Mouse (Mus musculus) heart, adult 8-10 months (tissue): Measurements from ENCODE around the gene Shisa3. TPM values are rescaled to one million over a fixed set of nuclear protein-coding genes. Genes with fewer than 3 reads are reported as not detected.

Experiments used
- DNase-seq: peaks from one replicate; pipeline ENCODE4 v3.0.0; 2022; ENCODE audit warnings: low spot score
- total RNA-seq, 4 experiments: library from RNA; stranded (reverse); gene quantifications; 2 replicates each; pipeline ENCODE4 v1.2.4; 2022

Gene Shisa3
- 1 to 10 TPM; 1.4 to 1.9 (median 1.6) TPM for total RNA-seq

DNA sequence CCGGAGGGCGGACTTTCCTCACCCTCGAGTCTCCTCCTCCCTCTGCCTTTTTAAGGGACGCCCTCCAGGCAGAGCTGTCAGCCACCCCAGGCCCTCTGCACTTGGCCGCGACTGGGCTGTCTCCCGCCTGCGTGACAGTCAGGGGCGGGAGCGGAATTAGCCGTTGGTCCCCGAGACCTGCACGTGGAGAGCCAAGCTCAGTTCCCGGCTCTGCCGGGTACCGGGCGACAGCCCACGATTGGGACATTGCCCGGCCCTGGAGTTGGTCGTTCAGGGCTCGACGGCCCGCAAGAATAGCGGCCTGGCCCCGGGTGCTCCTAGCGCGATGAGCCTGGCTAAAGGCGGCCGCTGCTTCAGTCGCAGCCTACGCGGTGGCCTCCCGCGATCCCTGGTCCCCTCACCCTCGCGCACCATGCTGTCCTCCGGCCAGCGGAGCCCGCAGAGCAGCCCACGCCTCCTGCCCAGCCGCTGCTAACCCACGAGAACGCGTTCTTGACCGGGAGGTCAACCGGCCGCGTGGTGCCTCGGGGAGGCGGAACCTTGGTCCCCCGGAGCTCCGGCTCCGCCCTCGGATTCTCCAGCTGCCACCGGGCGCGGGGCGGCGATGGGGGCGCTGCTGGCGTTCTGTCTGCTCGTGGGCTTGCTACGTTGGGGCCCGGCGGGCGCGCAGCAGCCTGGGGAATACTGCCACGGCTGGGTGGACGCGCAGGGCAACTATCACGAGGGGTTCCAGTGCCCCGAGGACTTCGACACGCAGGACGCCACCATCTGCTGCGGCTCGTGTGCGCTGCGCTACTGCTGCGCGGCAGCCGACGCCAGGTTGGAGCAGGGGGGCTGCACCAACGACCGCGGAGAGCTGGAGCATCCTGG lies at the start of gene Shisa3:
Gene Shisa3, plus strand, starts transcription at position 79 of the 870 bp plus-strand sequence.
- DNase-seq, result no peak

DNA sequence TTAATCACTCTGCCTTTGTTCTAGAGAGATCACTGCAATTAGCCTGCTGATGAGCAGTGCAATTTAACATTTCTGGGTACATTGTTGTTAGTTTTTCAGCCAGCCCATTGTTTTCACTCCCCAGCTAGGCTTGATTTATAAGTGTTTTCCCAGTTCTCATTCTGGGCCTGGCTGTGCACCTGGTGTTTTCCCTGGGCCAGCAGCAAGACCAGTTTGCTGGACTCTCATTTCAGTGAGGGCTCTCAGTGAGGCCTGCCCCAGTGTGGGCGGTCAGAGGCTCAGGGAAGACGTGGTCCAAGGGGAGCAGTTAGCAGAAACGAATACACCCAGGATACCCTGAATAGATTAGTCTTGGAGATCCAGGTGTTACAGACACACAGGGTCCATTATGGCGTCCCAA lies 49.0 kb upstream of the Shisa3 start:
- DNase-seq, result no peak

DNA sequence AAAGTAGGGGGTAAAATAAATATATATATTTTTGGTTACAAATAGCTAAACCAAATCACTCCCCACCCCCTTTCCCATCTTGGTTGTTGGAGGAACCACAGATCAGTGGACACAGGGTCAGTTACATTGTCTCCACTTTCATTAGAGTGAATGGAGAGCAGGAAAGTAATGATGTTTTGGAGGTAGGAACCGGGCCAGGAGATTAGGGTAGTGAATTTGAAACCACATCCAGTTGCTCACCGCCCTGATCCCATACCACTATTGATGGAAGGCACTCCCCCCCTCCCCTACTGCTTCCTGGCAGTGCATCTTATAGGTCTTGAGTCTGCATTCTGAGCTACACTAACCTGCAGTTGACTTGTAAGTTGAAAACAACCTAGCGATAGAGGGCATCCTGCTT lies 48.6 kb upstream of the Shisa3 start:
- DNase-seq, result no peak

DNA sequence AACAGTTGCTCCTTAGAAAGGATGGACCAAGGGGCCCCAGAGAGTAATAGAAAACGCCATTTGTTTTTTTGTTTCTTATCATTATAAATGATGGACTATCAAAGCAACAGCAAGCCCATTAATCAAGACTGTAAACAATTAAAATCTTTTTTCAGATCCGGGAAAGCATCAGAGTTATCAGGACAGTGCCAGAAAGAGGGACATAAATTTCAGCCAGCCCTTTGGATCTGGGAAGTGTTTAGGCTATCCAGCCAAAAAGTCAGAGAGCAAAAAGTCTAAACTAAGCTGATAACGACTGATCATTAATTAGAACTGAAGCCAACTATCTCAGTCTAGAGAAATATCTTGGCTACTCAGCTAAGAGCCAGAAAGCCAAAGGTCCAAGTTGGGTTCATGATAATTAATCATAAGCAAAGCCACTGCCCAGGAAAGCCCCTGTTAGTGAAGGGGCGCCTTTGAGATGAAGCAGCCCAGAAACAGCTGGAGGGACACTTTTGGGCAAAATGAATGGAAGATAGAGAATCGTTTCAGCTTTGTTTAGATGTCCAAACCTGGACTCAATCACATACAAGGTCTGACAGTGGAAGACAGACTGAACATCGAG lies 35.0 kb upstream of the Shisa3 start:
- DNase-seq, result no peak

DNA sequence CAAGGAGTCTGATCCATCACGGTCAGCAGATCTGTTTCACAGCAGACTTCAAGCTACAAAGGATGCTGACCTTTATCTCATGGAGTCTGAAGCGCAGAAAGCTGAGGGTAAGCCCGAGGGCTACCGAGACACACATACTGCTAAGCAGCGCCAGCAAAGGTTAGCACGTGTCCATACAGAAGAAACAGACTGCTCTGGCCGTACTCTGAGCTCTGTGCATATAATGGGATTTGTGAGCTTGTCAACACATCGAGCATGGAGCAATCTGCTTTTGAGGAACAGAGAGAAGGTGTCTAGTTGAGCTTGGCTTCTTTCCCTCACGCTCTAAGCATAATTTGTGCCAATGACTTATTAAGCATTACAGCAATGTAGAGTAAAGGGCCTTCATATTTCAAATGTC lies 33.6 kb upstream of the Shisa3 start:
- no peak for DNase-seq

DNA sequence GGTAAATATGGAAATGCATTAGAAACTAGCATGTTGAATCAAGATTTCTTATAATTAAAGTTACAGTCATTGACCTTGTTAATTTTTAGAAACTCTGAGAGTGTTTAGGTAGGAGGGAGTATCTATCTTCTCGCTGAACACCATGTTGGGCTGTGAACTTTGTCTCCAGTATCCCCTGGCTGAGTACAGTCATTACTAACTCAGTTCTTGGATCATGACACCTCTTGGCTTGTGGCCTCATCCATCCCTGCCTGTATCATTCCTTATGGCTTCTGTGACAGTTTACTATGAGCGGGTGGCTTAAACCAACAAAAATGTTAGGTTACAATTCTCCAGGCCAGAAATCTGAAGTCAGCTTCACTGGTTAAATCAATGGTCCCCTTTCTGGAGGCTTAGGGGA lies 32.0 kb upstream of the Shisa3 start:
- no peak for DNase-seq

DNA sequence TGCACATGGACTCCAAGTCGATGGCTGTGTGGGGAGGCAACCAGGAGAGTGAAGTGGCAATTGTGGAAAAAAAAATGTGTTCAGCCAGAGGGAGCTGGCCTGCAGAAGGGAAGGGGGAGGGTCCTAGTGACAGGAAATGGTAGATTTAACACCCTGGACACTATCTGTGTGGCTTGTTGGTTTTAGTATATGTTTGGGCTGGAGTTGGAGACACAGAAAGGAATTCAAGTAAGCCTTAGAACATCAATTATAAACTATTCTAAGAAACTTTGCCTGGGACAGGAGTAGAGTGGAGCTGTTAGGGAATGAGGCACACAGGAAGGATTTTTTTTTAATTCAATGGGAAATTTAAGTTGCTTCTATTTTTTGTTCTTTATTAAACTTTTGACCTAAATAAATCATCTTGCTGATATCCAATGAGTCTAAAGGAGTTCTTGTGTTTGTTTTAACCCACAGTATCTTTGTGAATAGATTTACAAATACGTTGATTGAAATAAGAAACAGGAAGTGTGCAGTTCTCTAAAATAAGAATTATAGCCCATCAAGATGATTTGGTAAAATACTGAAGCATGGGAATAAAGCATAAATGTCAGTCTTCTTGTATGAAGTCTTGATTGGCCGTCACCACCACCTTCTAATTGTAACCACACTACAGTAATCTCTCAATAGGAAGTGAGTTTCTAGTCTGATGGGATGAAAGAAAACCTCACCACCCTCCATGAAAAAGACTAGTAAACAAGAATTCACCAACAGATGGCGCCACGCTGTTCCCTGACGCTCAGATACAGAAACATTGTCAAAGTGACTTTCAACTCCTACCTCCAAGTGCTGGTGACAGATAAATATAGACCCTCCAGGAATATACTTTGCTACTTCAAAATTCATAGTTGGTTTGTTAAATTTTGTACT lies 27.7 kb upstream of the Shisa3 start:
- DNase-seq, result no peak

DNA sequence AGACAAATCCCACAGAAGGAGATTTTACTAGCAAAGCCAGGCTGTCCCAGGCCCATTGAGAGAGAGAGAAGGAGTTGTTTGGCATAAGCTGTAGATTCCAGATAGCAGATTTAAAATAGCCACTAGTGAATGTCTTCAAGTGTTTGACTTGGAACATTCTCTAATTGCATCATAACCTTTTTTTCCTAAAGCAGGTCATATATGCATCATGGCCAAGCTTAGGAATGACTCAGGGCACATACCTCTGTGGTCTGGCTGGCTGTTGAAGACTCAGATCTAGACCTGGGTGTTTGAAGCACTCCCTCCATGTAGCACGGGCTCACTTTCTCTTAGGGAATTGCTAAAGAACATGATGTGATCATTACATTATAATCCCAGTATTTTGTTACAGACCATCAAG lies 12.6 kb upstream of the Shisa3 start:
- no peak for DNase-seq

DNA sequence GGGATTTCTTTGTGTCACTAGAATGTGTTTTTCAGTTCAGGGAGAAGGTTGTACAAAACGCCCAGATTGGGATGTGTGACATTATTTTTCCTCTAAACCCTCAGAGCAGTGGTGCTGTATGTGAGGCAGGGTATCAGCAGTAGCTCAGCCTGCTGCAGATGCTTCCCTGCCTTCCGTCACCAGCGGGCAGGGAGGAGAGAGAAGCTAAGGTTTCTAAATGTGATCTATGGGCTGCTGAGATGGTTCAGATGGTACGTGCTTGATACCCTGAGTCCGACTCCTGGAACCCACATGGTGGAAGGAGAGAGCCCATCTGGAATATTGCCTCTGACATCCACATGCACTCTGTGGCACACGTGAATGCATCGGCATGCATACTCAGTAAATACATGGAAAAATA lies 12.1 kb upstream of the Shisa3 start:
- no peak for DNase-seq

DNA sequence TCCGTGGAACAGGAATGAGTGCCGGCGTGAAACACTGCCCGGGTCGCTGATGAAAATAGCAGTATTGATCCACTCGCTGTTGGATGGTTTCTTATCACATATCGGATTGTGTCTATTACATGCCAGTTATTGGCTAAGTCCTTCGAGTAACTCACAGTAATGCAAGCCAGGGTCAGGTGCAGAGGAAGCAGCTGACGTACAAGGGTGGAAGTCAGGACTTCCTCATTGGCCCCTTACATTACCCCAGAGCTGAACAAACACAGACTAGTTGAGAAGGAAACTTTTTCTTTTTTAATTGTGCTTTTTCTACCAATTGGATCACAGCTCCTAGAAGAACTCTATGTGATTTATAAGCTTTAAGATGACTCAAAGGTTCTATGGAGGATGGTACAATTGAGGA lies 7.7 kb upstream of the Shisa3 start:
- no peak for DNase-seq

DNA sequence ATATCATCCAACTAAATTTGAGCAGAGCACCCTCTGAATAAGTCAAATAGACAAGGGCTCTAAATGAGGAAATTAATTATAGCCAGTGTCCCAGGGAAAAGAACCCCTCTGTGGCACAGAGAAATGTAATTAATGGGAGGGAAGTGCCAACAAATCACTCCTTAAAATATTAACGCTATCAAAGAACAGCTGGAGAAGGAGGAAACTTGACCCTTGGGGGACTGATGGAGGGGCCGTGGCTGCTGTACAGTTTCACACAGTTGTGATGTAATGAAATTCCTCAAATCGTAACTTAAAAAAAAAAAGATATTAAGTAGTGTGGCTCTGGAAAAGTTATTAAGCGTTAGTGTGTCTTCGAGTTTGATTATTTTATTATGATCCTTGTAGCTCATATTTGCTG lies 1.7 kb upstream of the Shisa3 start:
- no peak for DNase-seq

DNA sequence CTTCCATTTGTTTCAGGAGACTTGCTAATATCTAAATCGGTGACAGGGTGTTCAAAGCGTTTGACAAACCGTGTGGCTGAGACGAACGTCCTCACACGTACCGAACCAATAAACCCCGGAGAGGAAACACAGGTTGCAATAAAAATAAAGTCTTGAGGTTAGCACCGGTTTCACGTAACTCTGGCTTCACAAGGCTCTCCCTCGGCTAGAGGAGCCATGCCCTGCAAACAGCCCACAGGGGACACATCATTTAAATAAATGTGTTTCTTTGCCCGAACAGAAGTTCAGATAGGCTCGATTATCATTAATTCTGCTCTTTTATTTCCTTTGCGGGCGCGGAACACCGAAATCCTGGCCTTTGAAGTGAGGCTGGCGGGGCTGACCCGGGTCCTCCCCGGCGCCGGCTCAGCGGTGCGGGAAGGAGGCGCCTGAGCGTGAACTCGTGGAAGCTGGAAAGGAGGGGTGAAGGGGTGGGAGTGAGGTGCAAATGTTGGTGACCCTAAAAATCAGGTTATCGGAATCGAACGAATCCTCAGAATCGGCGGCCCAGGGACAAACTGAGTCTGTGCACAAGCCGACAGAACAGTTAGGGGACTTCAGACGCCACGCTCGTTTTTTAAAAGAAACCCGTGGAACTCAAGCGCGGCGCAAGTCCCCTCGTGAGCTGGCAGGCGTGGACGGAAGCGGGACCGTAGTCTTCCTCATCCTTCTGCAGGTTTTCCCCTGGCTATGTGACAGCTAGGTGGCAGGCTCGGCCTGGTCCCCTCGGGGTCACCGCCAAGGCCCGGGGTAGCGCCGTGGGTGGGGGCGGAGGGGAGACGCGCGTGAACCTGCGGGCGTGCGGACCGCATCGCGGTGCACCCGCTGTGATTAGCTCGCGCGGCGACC lies 522 bp upstream of the Shisa3 start:
- DNase-seq, result peak; percentile 24

DNA sequence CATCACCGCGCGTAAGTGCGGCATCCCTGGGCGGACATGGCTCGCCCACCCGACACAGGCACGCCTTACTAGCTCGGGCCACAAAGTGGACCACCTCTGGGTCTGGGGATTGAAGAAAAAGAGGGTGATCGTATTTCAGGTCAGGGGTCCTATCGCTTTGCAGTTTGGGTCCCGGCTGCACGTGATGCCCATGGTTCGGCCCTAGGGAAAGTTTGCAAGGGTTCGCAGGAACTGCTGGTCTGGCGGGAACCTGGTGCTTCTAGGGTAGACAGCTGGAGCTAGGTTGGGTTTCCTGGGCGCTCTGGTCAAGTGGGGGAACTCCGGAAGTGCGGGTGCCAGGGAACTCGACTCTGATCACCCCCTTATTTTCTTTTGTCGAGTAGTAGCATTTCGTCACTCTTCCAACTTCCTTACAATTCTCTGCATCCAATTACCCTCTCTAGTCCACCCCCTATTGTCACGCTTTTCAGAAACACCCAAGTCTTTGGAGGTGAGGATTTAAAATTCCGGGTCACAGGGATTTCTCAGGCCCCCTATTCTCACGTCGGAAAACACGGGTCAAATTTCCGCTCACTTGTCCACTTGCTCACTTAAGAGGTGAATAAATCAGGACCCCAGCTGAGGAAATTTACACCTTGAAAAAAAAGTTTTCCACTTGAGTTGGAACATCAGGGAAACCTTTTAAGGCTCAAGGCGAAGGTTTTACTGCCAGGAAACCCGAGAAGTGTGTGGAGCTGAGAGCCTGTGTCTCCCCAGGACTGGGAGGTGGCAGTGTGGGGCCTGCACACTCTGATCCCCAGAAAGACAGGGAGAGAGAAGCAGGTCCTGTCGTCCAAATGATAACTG lies 1.2 kb downstream of the Shisa3 start:
- DNase-seq, result no peak

DNA sequence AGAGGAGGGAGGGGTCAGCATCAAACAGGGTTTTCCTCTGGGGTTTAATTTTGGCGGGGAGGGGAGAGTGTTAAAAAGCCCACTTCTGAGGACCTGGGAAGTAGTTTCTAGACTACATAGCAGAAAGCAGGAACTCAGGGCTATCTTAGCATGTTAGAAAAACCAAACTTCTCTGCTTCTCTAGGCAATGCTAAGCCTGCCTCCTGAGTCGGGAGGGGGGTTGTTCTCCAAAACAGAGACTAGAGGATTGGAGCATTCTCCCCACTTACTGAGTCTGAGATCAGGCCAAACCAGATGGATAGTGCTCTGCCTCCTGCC lies 1.8 kb downstream of the Shisa3 start:
- DNase-seq, result no peak

DNA sequence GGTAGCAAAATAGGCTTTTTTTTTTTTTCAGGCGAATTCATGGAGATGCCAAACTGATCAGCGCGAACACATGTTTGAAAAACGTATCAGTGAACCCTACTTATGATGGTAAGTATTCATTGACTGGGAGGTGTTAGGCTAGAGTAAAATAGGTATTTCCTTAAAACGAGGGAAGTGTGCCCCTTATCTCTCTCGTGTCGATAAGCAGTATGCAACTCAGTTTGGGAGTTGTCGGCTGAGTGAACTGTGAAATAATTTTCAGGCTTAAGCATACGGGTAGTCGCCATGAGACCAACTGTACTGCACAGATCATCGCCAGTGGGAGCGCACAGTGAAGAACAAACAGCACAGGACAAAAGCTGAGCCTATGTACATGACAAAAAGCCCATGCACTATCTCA lies 13.5 kb downstream of the Shisa3 start:
- DNase-seq, result no peak

DNA sequence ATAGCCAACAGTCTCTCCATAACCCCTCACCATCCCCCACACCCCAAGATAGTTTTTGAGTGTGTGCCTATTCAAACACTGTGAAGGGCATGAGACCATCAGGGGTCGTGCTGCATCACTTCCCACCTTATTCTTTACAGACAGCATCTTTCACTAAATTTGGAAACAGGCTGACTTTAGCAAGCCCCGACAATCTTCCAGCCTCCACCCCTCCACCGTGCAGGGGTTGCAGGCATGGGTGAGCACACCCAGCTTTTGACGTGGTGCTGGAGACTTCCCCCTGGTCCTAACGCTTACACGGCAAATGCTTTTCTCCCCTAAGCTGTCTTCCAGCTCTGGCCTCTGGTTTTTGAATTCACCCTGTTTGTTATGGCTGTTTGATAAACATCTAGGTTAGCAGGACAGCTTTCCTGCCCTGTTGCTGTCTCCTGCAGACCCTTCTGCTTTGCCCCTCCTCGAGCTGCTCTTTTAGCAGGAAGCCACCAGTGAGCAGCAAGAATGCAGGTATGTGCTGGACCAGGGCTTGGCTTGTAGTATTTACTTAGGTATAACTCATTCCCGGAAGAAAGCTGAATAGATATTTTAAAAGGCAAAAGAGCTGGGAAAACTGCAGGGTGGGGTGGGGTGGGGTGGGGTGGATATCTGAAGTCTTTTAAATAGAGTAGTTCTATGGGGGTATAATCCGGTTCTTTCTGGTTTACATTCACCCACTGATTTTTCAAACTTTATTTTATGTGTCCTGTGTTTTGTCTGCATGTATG lies 20.7 kb downstream of the Shisa3 start:
- DNase-seq, result no peak

DNA sequence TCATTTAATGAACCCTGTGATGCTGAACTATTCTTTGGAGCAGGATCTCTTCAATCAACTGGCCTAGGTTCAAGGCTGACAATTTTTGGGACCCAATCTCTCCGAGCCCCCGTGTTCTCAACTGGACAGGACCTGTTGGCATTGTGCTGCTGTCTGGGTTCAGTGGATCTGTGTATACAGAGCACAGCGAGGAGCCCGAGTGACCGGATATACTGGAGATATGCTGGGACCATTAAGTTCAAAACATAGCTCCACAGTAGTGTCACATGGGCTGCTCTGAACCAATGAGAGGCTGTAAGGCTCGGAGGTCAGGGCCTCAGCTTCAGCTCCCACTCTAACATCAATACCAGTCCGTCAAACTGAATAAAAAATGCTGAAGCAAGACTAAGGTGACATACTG lies 21.8 kb downstream of the Shisa3 start:
- no peak for DNase-seq

DNA sequence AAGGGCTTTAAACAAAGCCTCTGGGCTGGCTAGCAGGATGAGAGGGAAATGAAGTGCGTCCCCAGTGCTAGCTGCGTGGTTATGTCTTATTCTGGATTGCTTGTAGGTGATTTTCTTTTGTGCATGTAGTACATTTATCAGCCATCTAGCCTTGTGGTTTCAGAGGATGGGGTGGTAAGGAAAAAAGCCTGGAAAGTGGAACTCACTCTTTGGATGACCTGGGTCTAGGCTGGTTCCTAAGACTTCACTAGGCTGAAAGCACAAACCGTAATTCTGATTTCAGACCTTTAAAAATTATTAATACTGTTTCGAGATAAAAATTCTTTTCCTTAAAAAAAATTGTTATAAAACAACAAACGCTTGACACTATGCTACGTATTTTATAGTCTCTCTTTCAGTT lies 22.2 kb downstream of the Shisa3 start:
- DNase-seq, result no peak

DNA sequence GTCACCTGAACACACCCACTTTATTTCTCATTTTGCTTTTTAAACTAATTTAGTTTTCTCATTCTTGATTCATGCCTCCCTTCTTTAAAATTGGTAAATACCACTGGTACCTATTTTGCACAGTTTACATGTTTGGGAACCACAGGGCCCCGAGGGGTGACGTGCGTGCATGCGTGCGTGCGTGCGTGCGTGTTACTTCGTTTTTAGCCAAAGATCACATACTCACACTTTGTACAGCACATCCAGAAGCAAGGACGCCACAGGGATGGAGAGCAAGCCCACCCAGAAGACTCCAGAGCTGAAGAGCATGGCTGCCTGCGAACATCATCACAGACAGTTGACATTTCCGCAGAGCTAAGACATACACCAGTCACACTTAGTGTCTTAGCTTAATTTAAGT lies 23.6 kb downstream of the Shisa3 start:
- DNase-seq, result no peak
